Mouse (Mus musculus): ENCODE data around the gene Arpc4. TPM values are rescaled to one million over a fixed set of nuclear protein-coding genes. Genes with fewer than 3 reads are reported as not detected.
A peak's percentile ranks its signal among the peaks of the same experiment; 100 is the strongest.

The Arpc4 gene
- total RNA-seq (2012; rRNA removed) = 217 and 231 TPM in 2 replicates
- 100 to 1,000 TPM in 1 of 2 experiments, not detected in 1; 375 TPM for polyA plus RNA-seq (2012; ENCODE audit: insufficient read depth in 1 of 2, insufficient read length in 2 of 2, low read depth in 1 of 2, low replicate concordance in 2 of 2, missing spikeins in 1 of 2)

GRCm38 (mm10) chr6:113377496-113378385 is at the start of gene Arpc4, which contains the start of gene Tada3:
Gene Arpc4, plus strand, starts transcription at chr6:113378115.
Gene Tada3, minus strand, starts transcription at chr6:113377883.
- H3K4me3 ChIP-seq (ENCODE audit: control insufficient read depth in 1 of 2, insufficient read depth in 1 of 2, low read depth in 2 of 2, low read length in 2 of 2) = peak within 1 kb of the TSS; percentile 83 to 95
- no peaks in the 10 kb centered on the region for H3K9me3 ChIP-seq (replicated peaks; ENCODE audit: insufficient read depth, low read length)
- H3K27me3 ChIP-seq (ENCODE audit: control insufficient read depth in 1 of 2, insufficient read depth in 2 of 2, low read length in 2 of 2) = no peaks in the 10 kb centered on the region
- H3K36me3 ChIP-seq (ENCODE audit: control insufficient read depth in 1 of 2, insufficient read depth in 2 of 2, low read length in 2 of 2) = peaks cover 11 to 20% of the 10 kb centered on the region in 2 experiments
- peaks cover 33% of the 10 kb centered on the region for H3K79me2 ChIP-seq (ENCODE audit: control insufficient read depth, insufficient read depth, low read length, poor library complexity)
- H3K27ac ChIP-seq (ENCODE audit: control insufficient read depth, low read depth, low read length) = peak within 1 kb of the TSS; percentile 96
- DNase-seq (ENCODE audit: low read depth, low spot score) = peak; percentile 97
- peak within 1 kb of the TSS; percentile 92 for H3K9ac ChIP-seq (ENCODE audit: control insufficient read depth, low read depth, low read length, poor library complexity, severe bottlenecking)
- peaks cover 0 to 12% of the 10 kb centered on the region in 2 experiments; a peak in 2 of 4 replicates for H3K4me1 ChIP-seq (ENCODE audit: control insufficient read depth in 1 of 2, insufficient read depth in 2 of 2, low read length in 2 of 2)
- TF ChIP-seq ELF1 (IDR thresholded peaks at IDR 0.05; ENCODE audit: low read depth, low read length) (peak; percentile 98), ZMIZ1 (IDR thresholded peaks at IDR 0.05; ENCODE audit: low read depth, low read length) (no peak; the same call in none of the 2 replicates), E2F4 (IDR thresholded peaks at IDR 0.05; ENCODE audit: borderline replicate concordance, low read depth, low read length) (no peak), ZC3H11A (IDR thresholded peaks at IDR 0.05; ENCODE audit: low read depth, low read length) (no peak), MAX (IDR thresholded peaks at IDR 0.05; ENCODE audit: low read length) (no peak), MYC (IDR thresholded peaks at IDR 0.05; ENCODE audit: low read depth, low read length) (0 out of 2 replicates have a peak, but pooled peaks have one; percentile 14), RCOR1 (IDR thresholded peaks at IDR 0.05; ENCODE audit: low read depth, low read length) (no peak), MEF2A (IDR thresholded peaks at IDR 0.05; ENCODE audit: extremely low read depth, insufficient replicate concordance, low read depth, low read length, poor library complexity, severe bottlenecking) (0 out of 2 replicates have a peak, but pooled peaks have one; percentile 42), GABPA (IDR thresholded peaks at IDR 0.05; ENCODE audit: low read depth, low read length) (no peak), MXI1 (IDR thresholded peaks at IDR 0.05; ENCODE audit: low read depth, low read length) (peak; percentile 68), TAL1 (IDR thresholded peaks at IDR 0.05; ENCODE audit: low read length) (no peak), UBTF (IDR thresholded peaks at IDR 0.05; ENCODE audit: borderline replicate concordance, insufficient read depth, low read depth, low read length) (no peak), RAD21 (IDR thresholded peaks at IDR 0.05; ENCODE audit: low read depth, low read length) (no peak), POLR2AphosphoS2 (IDR thresholded peaks at IDR 0.05; ENCODE audit: low read length) (peak; percentile 80), ZNF384 (IDR thresholded peaks at IDR 0.05; ENCODE audit: low read depth, low read length) (no peak), HCFC1 (IDR thresholded peaks at IDR 0.05; ENCODE audit: low read depth, low read length) (peak; percentile 86), SIN3A (IDR thresholded peaks at IDR 0.05; ENCODE audit: low read length) (peak; percentile 89), TBP (IDR thresholded peaks at IDR 0.05; ENCODE audit: low read depth, low read length) (peak; percentile 63; the same call in 1 of the 2 replicates), JUND (IDR thresholded peaks at IDR 0.05; ENCODE audit: low read depth, low read length) (no peak), ZKSCAN1 (IDR thresholded peaks at IDR 0.05; ENCODE audit: low read depth, low read length) (no peak), CTCF (IDR thresholded peaks at IDR 0.05 in 2 of 3, conservative IDR thresholded peaks at IDR 0.05 in 1 of 3; ENCODE audit: control insufficient read depth in 1 of 3, insufficient read depth in 1 of 3, low read depth in 2 of 3, low read length in 3 of 3, poor library complexity in 1 of 3, severe bottlenecking in 1 of 3) (no peak), MAZ (IDR thresholded peaks at IDR 0.05; ENCODE audit: low read depth, low read length) (peak; percentile 63), POLR2AphosphoS5 (IDR thresholded peaks at IDR 0.05; ENCODE audit: borderline replicate concordance, low read depth, low read length) (no peak), USF2 (IDR thresholded peaks at IDR 0.05; ENCODE audit: borderline replicate concordance in 1 of 2, insufficient read depth in 1 of 2, low read depth in 1 of 2, low read length in 2 of 2) (no peak), ETS1 (IDR thresholded peaks at IDR 0.05; ENCODE audit: low read depth, low read length) (no peak; the same call in 1 of the 2 replicates), SMC3 (IDR thresholded peaks at IDR 0.05; ENCODE audit: low read depth, low read length) (no peak), MYB (IDR thresholded peaks at IDR 0.05; ENCODE audit: low read depth, low read length) (0 out of 2 replicates have a peak, but pooled peaks have one; percentile 39), NRF1 (IDR thresholded peaks at IDR 0.05; ENCODE audit: insufficient read depth, low read depth, low read length, poor library complexity, severe bottlenecking) (peak; percentile 78), CHD1 (IDR thresholded peaks at IDR 0.05; ENCODE audit: low read depth, low read length) (peak; percentile 100), BHLHE40 (IDR thresholded peaks at IDR 0.05; ENCODE audit: borderline replicate concordance, low read depth, low read length) (no peak), TCF12 (IDR thresholded peaks at IDR 0.05; ENCODE audit: low read depth, low read length) (peak; percentile 78), GATA1 (IDR thresholded peaks at IDR 0.05; ENCODE audit: low read depth, low read length) (peak; percentile 17; the same call in 1 of the 2 replicates), USF1 (IDR thresholded peaks at IDR 0.05; ENCODE audit: low read depth, low read length) (0 out of 2 replicates have a peak, but pooled peaks have one; percentile 5), CHD2 (IDR thresholded peaks at IDR 0.05; ENCODE audit: low read length) (no peak)

Data from MEL (cell line).